Mouse (Mus musculus): ENCODE measurements at regions not wholly inside any gene's neighbourhood (a gene's known extent, or its start where the extent isn't known, plus 50 kb on each side); places are given as distances from the start of the nearest gene placed in this dataset.

GRCm38 (mm10) chrX:12525044-12525443 is 62.6 kb upstream of the Atp6ap2 start:
- 94% methylated on average over 3 of the region's 3 CpGs for WGBS
- no peaks in the 10 kb centered on the region for H3K27me3 ChIP-seq (ENCODE audit: insufficient read depth, low read length)
- H3K36me3 ChIP-seq (ENCODE audit: insufficient read depth, low read length), result no peaks in the 10 kb centered on the region
- DNase-seq (ENCODE audit: low spot score), result no peak
- no peak for ATAC-seq
- TF ChIP-seq CTCF (IDR thresholded peaks at IDR 0.05; ENCODE audit: low read depth), result no peak
- no peak overlapping the region for H3K4me2 ChIP-seq (ENCODE audit: low read depth, low read length)
- H3K27ac ChIP-seq, result no peak overlapping the region
- no peaks in the 10 kb centered on the region for H3K4me1 ChIP-seq (ENCODE audit: insufficient read depth, low read length)
- no peaks in the 10 kb centered on the region for H3K9me3 ChIP-seq (ENCODE audit: low read length)
- H3K4me3 ChIP-seq (ENCODE audit: low read length), result no peak overlapping the region
- no peak overlapping the region for H3K9ac ChIP-seq (replicated peaks; ENCODE audit: low read length)

GRCm38 (mm10) chrX:12530406-12531311 is 56.9 kb upstream of the Atp6ap2 start:
- Histone ChIP-seq H3K27ac (no peak overlapping the region), H3K27me3 (ENCODE audit: insufficient read depth, low read length) (no peaks in the 10 kb centered on the region), H3K4me2 (ENCODE audit: low read depth, low read length) (no peak overlapping the region), H3K4me3 (ENCODE audit: low read length) (no peak overlapping the region), H3K36me3 (ENCODE audit: insufficient read depth, low read length) (no peaks in the 10 kb centered on the region), H3K9me3 (ENCODE audit: low read length) (no peaks in the 10 kb centered on the region), H3K9ac (replicated peaks; ENCODE audit: low read length) (no peak overlapping the region), H3K4me1 (ENCODE audit: insufficient read depth, low read length) (no peaks in the 10 kb centered on the region)
- DNase-seq (ENCODE audit: low spot score) (no peak), ATAC-seq (no peak)
- 67% methylated on average over 6 of the region's 6 CpGs for WGBS
- TF ChIP-seq CTCF (IDR thresholded peaks at IDR 0.05; ENCODE audit: low read depth), result no peak
